Mouse (Mus musculus) liver, embryonic 15.5 days (tissue): ENCODE data around the gene Olfr868. TPM values are rescaled to one million over a fixed set of nuclear protein-coding genes. Genes with fewer than 3 reads are reported as not detected.

Experiments
- ATAC-seq: fragments of 200-750 bp; cut with Nextera tagmentation; 2 replicates; pipeline ENCODE4 v1.8.0; 2017; ENCODE audit warnings: moderate number of reproducible peaks, mild to moderate bottlenecking, moderate library complexity; ENCODE audit not compliant: insufficient read depth
- H3K27ac ChIP-seq: fragments of 300-500 bp; sonication (generic); replicated peaks from 2 replicates; pipeline ENCODE4 v1.5.1; 2015; ENCODE audit warnings: mild to moderate bottlenecking, inconsistent platforms
- H3K27me3 ChIP-seq: fragments of 300-500 bp; sonication (generic); 2 replicates; pipeline ENCODE4 v1.6.1; 2015; ENCODE audit warnings: mild to moderate bottlenecking, inconsistent platforms
- H3K36me3 ChIP-seq: fragments of 300-500 bp; sonication (generic); replicated peaks from 2 replicates; pipeline ENCODE4 v1.6.1; 2015; ENCODE audit warnings: moderate library complexity, mild to moderate bottlenecking, inconsistent platforms
- H3K4me1 ChIP-seq: fragments of 300-500 bp; sonication (generic); replicated peaks from 2 replicates; pipeline ENCODE4 v1.6.1; 2015; ENCODE audit warnings: inconsistent platforms
- H3K4me2 ChIP-seq: fragments of 300-500 bp; sonication (generic); 2 replicates; pipeline ENCODE4 v1.6.1; 2015; ENCODE audit warnings: moderate library complexity, mild to moderate bottlenecking, inconsistent platforms
- H3K4me3 ChIP-seq: fragments of 300-500 bp; sonication (generic); replicated peaks from 2 replicates; pipeline ENCODE4 v1.5.1; 2015; ENCODE audit warnings: mild to moderate bottlenecking, inconsistent platforms
- H3K9ac ChIP-seq: fragments of 300-500 bp; sonication (generic); 2 replicates; pipeline ENCODE4 v1.6.1; 2015; ENCODE audit warnings: moderate library complexity, mild to moderate bottlenecking, inconsistent platforms
- H3K9me3 ChIP-seq: fragments of 300-500 bp; sonication (generic); replicated peaks from 2 replicates; pipeline ENCODE4 v1.6.1; 2016; ENCODE audit warnings: inconsistent platforms
- WGBS: fragments of 180-500 bp; shearing (Covaris S2); methylation state at CpG from one replicate; pipeline ENCODE4 v1.1.7; 2015; ENCODE audit warnings: mixed read lengths; ENCODE audit not compliant: insufficient replicate concordance; 5-methylcytosine and 5-hydroxymethylcytosine counted together
- polyA plus RNA-seq: library from polyadenylated mRNA; unstranded; fragments of >200 nt; fragmentation: Nextera tagmentation; extraction: Ambion mirVana; gene quantifications from 2 replicates; pipeline ENCODE4 v1.2.1, GENCODE M21; 2015

Olfr868 gene
- not detected in 2 replicates for polyA plus RNA-seq

GRCm38 (mm10) chr9:20098326-20098725 is at the start of gene Olfr868:
Gene Olfr868, plus strand, starts transcription at chr9:20098626.
- H3K36me3 ChIP-seq, result no peaks in the 10 kb centered on the region
- ATAC-seq, result no peak
- no peak within 1 kb of the TSS for H3K27ac ChIP-seq
- H3K4me3 ChIP-seq, result no peak within 1 kb of the TSS
- H3K27me3 ChIP-seq, result no peaks in the 10 kb centered on the region
- no peak within 1 kb of the TSS for H3K9ac ChIP-seq
- WGBS, result 19% methylated on average over 2 of the region's 2 CpGs
- H3K4me2 ChIP-seq, result no peak within 1 kb of the TSS
- no peaks in the 10 kb centered on the region for H3K4me1 ChIP-seq
- no peaks in the 10 kb centered on the region for H3K9me3 ChIP-seq

- no peaks in the 10 kb centered on the region for H3K4me1 ChIP-seq
- no peak within 1 kb of the TSS for H3K27ac ChIP-seq
- H3K9ac ChIP-seq, result no peak within 1 kb of the TSS
- H3K4me2 ChIP-seq, result no peak within 1 kb of the TSS
- no peak for ATAC-seq
- H3K4me3 ChIP-seq, result no peak within 1 kb of the TSS
- WGBS, result 43% methylated on average over 1 of the region's 1 CpGs
- no peaks in the 10 kb centered on the region for H3K36me3 ChIP-seq
- H3K27me3 ChIP-seq, result no peaks in the 10 kb centered on the region
- 0 out of 2 replicates have a peak, but pooled peaks cover 3% of the 10 kb centered on the region for H3K9me3 ChIP-seq
Observed at GRCm38 (mm10) chr9:20057462-20057861, 41.0 kb upstream of the Olfr868 start, which contains the start of gene Olfr867. Gene Olfr867, minus strand, starts transcription at chr9:20057562.

- Histone ChIP-seq H3K27ac (no peak overlapping the region), H3K4me2 (no peak overlapping the region), H3K36me3 (no peaks in the 10 kb centered on the region), H3K4me3 (no peak overlapping the region), H3K9me3 (peaks cover 2% of the 10 kb centered on the region; the same call in 1 of the 2 replicates), H3K9ac (no peak overlapping the region), H3K27me3 (no peaks in the 10 kb centered on the region), H3K4me1 (no peaks in the 10 kb centered on the region)
- no peak for ATAC-seq
- 53% methylated on average over 3 of the region's 3 CpGs for WGBS
Observed at GRCm38 (mm10) chr9:20070236-20070635, 28.2 kb upstream of the Olfr868 start.

DNA sequence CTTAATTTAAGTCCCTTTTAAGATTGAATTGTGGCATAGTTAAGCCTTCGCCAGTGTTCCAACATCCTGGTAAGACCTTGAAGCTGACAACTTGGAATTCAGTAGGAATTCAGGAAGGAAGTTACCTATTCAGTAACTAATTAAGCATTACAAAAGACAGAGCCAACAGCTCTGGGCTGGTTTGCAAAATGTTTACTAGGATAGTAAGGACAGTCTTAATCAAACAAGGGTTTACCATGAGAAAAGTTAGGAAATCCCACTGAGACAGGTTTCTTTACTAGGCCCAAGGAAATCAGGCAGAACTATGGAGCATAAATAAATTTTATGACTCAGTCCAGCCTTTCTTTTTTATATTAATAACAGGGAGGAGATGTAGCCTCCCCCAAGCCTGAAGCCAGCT is 27.1 kb upstream of the Olfr868 start:
- H3K27me3 ChIP-seq, result no peaks in the 10 kb centered on the region
- H3K9me3 ChIP-seq, result peaks cover 2% of the 10 kb centered on the region; the same call in 1 of the 2 replicates
- H3K36me3 ChIP-seq, result no peaks in the 10 kb centered on the region
- H3K4me2 ChIP-seq, result no peak overlapping the region
- H3K4me1 ChIP-seq, result no peaks in the 10 kb centered on the region
- no peak for ATAC-seq
- WGBS, result 73% methylated on average over 1 of the region's 1 CpGs
- H3K4me3 ChIP-seq, result no peak overlapping the region
- H3K9ac ChIP-seq, result no peak overlapping the region
- no peak overlapping the region for H3K27ac ChIP-seq

GRCm38 (mm10) chr9:20073523-20074177 is 24.8 kb upstream of the Olfr868 start:
- no peak for ATAC-seq
- Histone ChIP-seq H3K27me3 (no peaks in the 10 kb centered on the region), H3K4me3 (no peak overlapping the region), H3K4me2 (no peak overlapping the region), H3K9ac (no peak overlapping the region), H3K27ac (no peak overlapping the region), H3K9me3 (peaks cover 2% of the 10 kb centered on the region; the same call in 1 of the 2 replicates), H3K36me3 (no peaks in the 10 kb centered on the region), H3K4me1 (no peaks in the 10 kb centered on the region)
- WGBS, result 44% methylated on average over 7 of the region's 7 CpGs

GRCm38 (mm10) chr9:20128709-20129108 is 30.3 kb downstream of the Olfr868 start, which contains the start of gene Olfr869:
Gene Olfr869, plus strand, starts transcription at chr9:20129009.
- 55% methylated on average over 2 of the region's 2 CpGs for WGBS
- Histone ChIP-seq H3K9me3 (no peaks in the 10 kb centered on the region), H3K4me2 (no peak within 1 kb of the TSS), H3K9ac (no peak within 1 kb of the TSS), H3K27me3 (no peaks in the 10 kb centered on the region), H3K4me3 (no peak within 1 kb of the TSS), H3K4me1 (no peaks in the 10 kb centered on the region), H3K27ac (no peak within 1 kb of the TSS), H3K36me3 (no peaks in the 10 kb centered on the region)
- ATAC-seq, result no peak

GRCm38 (mm10) chr9:20149706-20150105 is 51.3 kb downstream of the Olfr868 start:
- Histone ChIP-seq H3K27me3 (no peaks in the 10 kb centered on the region), H3K4me2 (no peak overlapping the region), H3K4me3 (no peak overlapping the region), H3K36me3 (no peaks in the 10 kb centered on the region), H3K27ac (no peak overlapping the region), H3K9me3 (no peaks in the 10 kb centered on the region), H3K4me1 (no peaks in the 10 kb centered on the region), H3K9ac (no peak overlapping the region)
- ATAC-seq, result no peak
- 63% methylated on average over 3 of the region's 3 CpGs for WGBS

Other genes starting within 250 kb of the Olfr868 start
- not detected in 2 replicates for gene Olfr860, start 248.9 kb upstream of the Olfr868 start, polyA plus RNA-seq
- not detected in 2 replicates for gene Olfr862, start 210.6 kb upstream of the Olfr868 start, polyA plus RNA-seq
- 0.10 and 0.13 TPM in 2 replicates for gene Olfr77, start 181.8 kb upstream of the Olfr868 start, polyA plus RNA-seq
- gene Olfr866, start 70.6 kb upstream of the Olfr868 start, polyA plus RNA-seq, result not detected in 2 replicates
- gene Olfr867, start 41.1 kb upstream of the Olfr868 start, polyA plus RNA-seq, result not detected in 2 replicates
- not detected in 2 replicates for gene Olfr869, start 30.4 kb downstream of the Olfr868 start, polyA plus RNA-seq
- not detected in 2 replicates for gene Olfr870, start 75.4 kb downstream of the Olfr868 start, polyA plus RNA-seq
- gene Olfr871, start 113.6 kb downstream of the Olfr868 start, polyA plus RNA-seq, result not detected in 2 replicates
- not detected in 2 replicates for gene Olfr872, start 138.5 kb downstream of the Olfr868 start, polyA plus RNA-seq
- not detected in 2 replicates for gene Olfr39, start 183.7 kb downstream of the Olfr868 start, polyA plus RNA-seq
- not detected in 2 replicates for gene Olfr873, start 199.9 kb downstream of the Olfr868 start, polyA plus RNA-seq
- not detected in 2 replicates for gene Olfr18, start 237.5 kb downstream of the Olfr868 start, polyA plus RNA-seq